Mouse (Mus musculus): ENCODE data around the gene Gm2115. TPM values are rescaled to one million over a fixed set of nuclear protein-coding genes. Genes with fewer than 3 reads are reported as not detected.

Gm2115 gene
- total and polyA plus RNA-seq, 3 experiments, result 0.27 TPM; not detected in 2

DNA sequence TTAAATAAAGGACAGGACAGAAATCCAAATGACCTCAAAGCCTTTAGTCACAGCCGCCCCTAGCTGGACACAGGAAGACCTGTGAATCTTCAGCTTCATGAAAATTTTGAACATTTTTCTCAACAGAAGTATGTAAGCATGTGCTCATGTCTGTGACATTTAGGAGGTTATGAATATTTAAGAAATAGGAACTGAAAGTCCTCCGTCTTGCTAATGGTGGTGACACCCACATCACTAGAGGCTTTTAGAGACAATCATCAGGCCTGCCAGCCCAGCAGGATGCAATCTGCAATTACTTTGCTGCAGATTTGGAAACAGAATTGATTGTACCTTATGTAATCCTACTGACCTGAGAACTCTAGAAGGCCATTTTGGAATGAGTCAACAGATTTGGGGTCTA lies 22.7 kb downstream of the Gm2115 start:
- ATAC-seq (ENCODE audit: extremely low read depth, insufficient number of reproducible peaks, low FRiP score, poor library complexity, severe bottlenecking) (no peak), DNase-seq (ENCODE audit: low spot score) (no peak)
- Histone ChIP-seq H3K36me3 (replicated peaks) (no peaks in the 10 kb centered on the region), H3K27me3 (ENCODE audit: insufficient read depth, low read length) (no peaks in the 10 kb centered on the region), H3K4me3 (ENCODE audit: low read depth, low read length) (no peak overlapping the region), H3K9me3 (replicated peaks) (no peaks in the 10 kb centered on the region), H3K4me1 (ENCODE audit: insufficient read depth, low read depth, low read length) (no peaks in the 10 kb centered on the region)
- TF ChIP-seq GATA1 (IDR thresholded peaks at IDR 0.05; ENCODE audit: borderline replicate concordance, low read length) (no peak), GATA2 (IDR thresholded peaks at IDR 0.05; ENCODE audit: borderline replicate concordance, low read depth, low read length) (no peak), TAL1 (conservative IDR thresholded peaks at IDR 0.05; ENCODE audit: low read depth, low read length) (no peak), CTCF (IDR thresholded peaks at IDR 0.05; ENCODE audit: low read depth, low read length) (no peak), POLR2AphosphoS5 (IDR thresholded peaks at IDR 0.05; ENCODE audit: insufficient replicate concordance, low read depth, low read length) (no peak)

DNA sequence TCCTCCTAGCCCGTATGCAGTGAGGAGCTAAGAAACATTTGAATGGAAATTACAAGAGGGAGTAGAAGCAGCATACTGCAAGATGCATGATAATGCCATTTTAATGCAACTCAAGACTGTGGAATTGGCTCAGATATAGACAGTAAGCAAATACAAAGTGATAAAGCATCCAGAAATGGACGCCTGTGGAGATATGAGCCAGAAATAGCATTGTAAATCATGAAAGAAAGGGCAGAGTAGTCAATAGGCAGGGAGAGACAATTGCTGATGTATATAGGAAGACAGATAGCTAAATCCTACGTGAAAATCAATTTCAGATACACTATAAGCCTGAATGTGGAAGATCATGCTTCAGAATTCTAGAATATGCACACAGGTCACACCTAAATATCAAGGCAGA lies 26.5 kb downstream of the Gm2115 start:
- Histone ChIP-seq H3K36me3 (replicated peaks) (no peaks in the 10 kb centered on the region), H3K4me3 (ENCODE audit: low read depth, low read length) (no peak overlapping the region), H3K9me3 (replicated peaks) (no peaks in the 10 kb centered on the region), H3K27me3 (ENCODE audit: insufficient read depth, low read length) (no peaks in the 10 kb centered on the region), H3K4me1 (ENCODE audit: insufficient read depth, low read depth, low read length) (no peaks in the 10 kb centered on the region)
- ATAC-seq (ENCODE audit: extremely low read depth, insufficient number of reproducible peaks, low FRiP score, poor library complexity, severe bottlenecking) (no peak), DNase-seq (ENCODE audit: low spot score) (no peak)
- no peak for TF ChIP-seq POLR2AphosphoS5 (IDR thresholded peaks at IDR 0.05; ENCODE audit: insufficient replicate concordance, low read depth, low read length)
- TF ChIP-seq GATA2 (IDR thresholded peaks at IDR 0.05; ENCODE audit: borderline replicate concordance, low read depth, low read length), result no peak
- TF ChIP-seq CTCF (IDR thresholded peaks at IDR 0.05; ENCODE audit: low read depth, low read length), result no peak
- TF ChIP-seq GATA1 (IDR thresholded peaks at IDR 0.05; ENCODE audit: borderline replicate concordance, low read length), result no peak
- TF ChIP-seq TAL1 (conservative IDR thresholded peaks at IDR 0.05; ENCODE audit: low read depth, low read length), result no peak

DNA sequence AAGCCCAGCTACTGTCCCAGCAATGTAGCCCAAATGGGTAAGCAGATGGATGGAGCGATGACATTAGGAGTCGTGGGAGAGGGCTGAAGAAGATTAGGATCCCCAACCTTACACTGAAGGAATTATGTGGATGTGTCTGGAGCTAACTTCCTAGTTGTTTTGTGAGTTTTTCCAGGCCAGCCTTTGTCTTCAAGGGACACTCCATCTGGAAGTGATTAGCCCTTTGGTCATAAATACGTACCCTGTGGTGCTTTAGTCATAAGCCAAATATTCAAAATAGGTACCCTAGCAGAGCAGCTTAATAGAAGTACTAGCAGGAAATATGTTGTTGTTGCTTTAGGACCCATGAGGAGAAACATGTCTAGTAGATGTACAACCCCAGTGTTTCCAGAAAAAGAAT lies 28.6 kb downstream of the Gm2115 start:
- ATAC-seq (ENCODE audit: extremely low read depth, insufficient number of reproducible peaks, low FRiP score, poor library complexity, severe bottlenecking) (no peak), DNase-seq (ENCODE audit: low spot score) (no peak)
- Histone ChIP-seq H3K4me1 (ENCODE audit: insufficient read depth, low read depth, low read length) (no peaks in the 10 kb centered on the region), H3K36me3 (replicated peaks) (no peaks in the 10 kb centered on the region), H3K9me3 (replicated peaks) (no peaks in the 10 kb centered on the region), H3K27me3 (ENCODE audit: insufficient read depth, low read length) (no peaks in the 10 kb centered on the region), H3K4me3 (ENCODE audit: low read depth, low read length) (no peak overlapping the region)
- TF ChIP-seq GATA1 (IDR thresholded peaks at IDR 0.05; ENCODE audit: borderline replicate concordance, low read length), result no peak
- TF ChIP-seq GATA2 (IDR thresholded peaks at IDR 0.05; ENCODE audit: borderline replicate concordance, low read depth, low read length), result no peak
- no peak for TF ChIP-seq TAL1 (conservative IDR thresholded peaks at IDR 0.05; ENCODE audit: low read depth, low read length)
- TF ChIP-seq CTCF (IDR thresholded peaks at IDR 0.05; ENCODE audit: low read depth, low read length), result no peak
- TF ChIP-seq POLR2AphosphoS5 (IDR thresholded peaks at IDR 0.05; ENCODE audit: insufficient replicate concordance, low read depth, low read length), result no peak

DNA sequence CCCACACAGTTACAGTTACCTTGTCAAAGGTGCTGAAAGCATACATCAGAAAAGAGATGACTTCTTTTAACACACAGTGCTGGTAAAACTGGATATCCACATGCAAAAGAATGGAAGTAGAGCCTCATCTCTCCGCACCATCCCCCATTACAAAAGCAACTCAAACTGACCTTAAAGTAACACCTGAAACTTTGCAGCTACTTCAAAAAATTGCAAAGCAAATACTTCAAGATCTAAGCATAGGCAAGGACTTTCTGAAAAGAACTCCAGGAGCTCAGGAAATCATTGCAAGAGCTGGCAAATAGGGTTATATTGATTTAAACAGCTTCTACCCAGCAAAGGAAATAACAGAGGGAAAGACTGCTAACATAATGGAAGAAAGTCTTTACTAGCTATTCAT lies 31.7 kb downstream of the Gm2115 start:
- ATAC-seq (ENCODE audit: extremely low read depth, insufficient number of reproducible peaks, low FRiP score, poor library complexity, severe bottlenecking) (no peak), DNase-seq (ENCODE audit: low spot score) (no peak)
- Histone ChIP-seq H3K9me3 (replicated peaks) (no peaks in the 10 kb centered on the region), H3K4me1 (ENCODE audit: insufficient read depth, low read depth, low read length) (no peaks in the 10 kb centered on the region), H3K4me3 (ENCODE audit: low read depth, low read length) (no peak overlapping the region), H3K27me3 (ENCODE audit: insufficient read depth, low read length) (no peaks in the 10 kb centered on the region), H3K36me3 (replicated peaks) (no peaks in the 10 kb centered on the region)
- TF ChIP-seq TAL1 (conservative IDR thresholded peaks at IDR 0.05; ENCODE audit: low read depth, low read length) (no peak), POLR2AphosphoS5 (IDR thresholded peaks at IDR 0.05; ENCODE audit: insufficient replicate concordance, low read depth, low read length) (no peak), GATA1 (IDR thresholded peaks at IDR 0.05; ENCODE audit: borderline replicate concordance, low read length) (no peak), CTCF (IDR thresholded peaks at IDR 0.05; ENCODE audit: low read depth, low read length) (no peak), GATA2 (IDR thresholded peaks at IDR 0.05; ENCODE audit: borderline replicate concordance, low read depth, low read length) (no peak)

DNA sequence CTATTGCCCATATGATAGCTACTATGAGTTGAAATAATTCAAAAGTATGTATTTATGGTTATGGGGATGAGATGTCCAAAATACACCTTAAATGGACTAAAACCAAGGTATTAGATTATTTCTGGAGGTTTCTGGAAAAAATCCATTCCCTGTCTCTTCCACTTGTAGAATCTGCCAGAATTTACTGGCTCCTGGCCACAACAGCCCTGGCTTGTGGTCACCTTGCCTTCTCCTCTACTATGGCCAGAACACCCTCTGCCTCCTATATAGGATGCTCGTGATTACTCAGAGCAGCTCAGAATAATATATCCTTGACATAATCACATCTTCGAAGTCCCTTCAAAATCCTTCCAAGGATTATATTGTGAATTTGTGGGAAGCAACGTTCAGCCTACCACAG lies 35.5 kb downstream of the Gm2115 start:
- no peaks in the 10 kb centered on the region for H3K36me3 ChIP-seq (replicated peaks)
- TF ChIP-seq TAL1 (conservative IDR thresholded peaks at IDR 0.05; ENCODE audit: low read depth, low read length) (no peak), POLR2AphosphoS5 (IDR thresholded peaks at IDR 0.05; ENCODE audit: insufficient replicate concordance, low read depth, low read length) (no peak), GATA1 (IDR thresholded peaks at IDR 0.05; ENCODE audit: borderline replicate concordance, low read length) (no peak), CTCF (IDR thresholded peaks at IDR 0.05; ENCODE audit: low read depth, low read length) (no peak), GATA2 (IDR thresholded peaks at IDR 0.05; ENCODE audit: borderline replicate concordance, low read depth, low read length) (no peak)
- ATAC-seq (ENCODE audit: extremely low read depth, insufficient number of reproducible peaks, low FRiP score, poor library complexity, severe bottlenecking), result no peak
- H3K27me3 ChIP-seq (ENCODE audit: insufficient read depth, low read length), result no peaks in the 10 kb centered on the region; the same call in 1 of the 2 replicates
- no peak for DNase-seq (ENCODE audit: low spot score)
- no peak overlapping the region for H3K4me3 ChIP-seq (ENCODE audit: low read depth, low read length)
- H3K4me1 ChIP-seq (ENCODE audit: insufficient read depth, low read depth, low read length), result no peaks in the 10 kb centered on the region
- H3K9me3 ChIP-seq (replicated peaks), result no peaks in the 10 kb centered on the region

DNA sequence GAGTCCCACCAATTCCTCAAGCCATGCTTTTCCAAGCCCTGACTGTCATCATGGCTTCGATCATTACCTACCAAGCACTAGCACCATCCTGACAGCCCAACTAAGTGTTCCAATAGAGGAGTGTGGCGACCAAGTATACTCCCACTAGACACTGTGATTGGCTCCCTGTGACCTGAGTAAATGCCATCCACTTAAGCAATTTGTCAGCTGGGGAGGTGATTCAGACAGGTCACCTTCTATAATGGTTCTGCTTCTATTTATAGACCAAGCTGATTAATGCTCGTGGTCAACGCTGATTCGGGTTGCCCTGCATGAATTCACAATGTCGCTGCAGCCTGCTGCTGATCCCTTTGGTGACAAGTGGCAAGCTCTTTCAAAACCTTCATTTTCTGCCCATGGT lies 37.4 kb downstream of the Gm2115 start:
- DNase-seq (ENCODE audit: low spot score), result no peak
- Histone ChIP-seq H3K36me3 (replicated peaks) (no peaks in the 10 kb centered on the region), H3K27me3 (ENCODE audit: insufficient read depth, low read length) (no peaks in the 10 kb centered on the region; the same call in 1 of the 2 replicates), H3K4me1 (ENCODE audit: insufficient read depth, low read depth, low read length) (no peaks in the 10 kb centered on the region), H3K4me3 (ENCODE audit: low read depth, low read length) (no peak overlapping the region), H3K9me3 (replicated peaks) (no peaks in the 10 kb centered on the region)
- TF ChIP-seq CTCF (IDR thresholded peaks at IDR 0.05; ENCODE audit: low read depth, low read length) (no peak), TAL1 (conservative IDR thresholded peaks at IDR 0.05; ENCODE audit: low read depth, low read length) (no peak), POLR2AphosphoS5 (IDR thresholded peaks at IDR 0.05; ENCODE audit: insufficient replicate concordance, low read depth, low read length) (no peak), GATA1 (IDR thresholded peaks at IDR 0.05; ENCODE audit: borderline replicate concordance, low read length) (no peak), GATA2 (IDR thresholded peaks at IDR 0.05; ENCODE audit: borderline replicate concordance, low read depth, low read length) (no peak)
- ATAC-seq (ENCODE audit: extremely low read depth, insufficient number of reproducible peaks, low FRiP score, poor library complexity, severe bottlenecking), result no peak
